Mouse (Mus musculus): ENCODE measurements at regions not wholly inside any gene's neighbourhood (a gene's known extent, or its start where the extent isn't known, plus 50 kb on each side); places are given as distances from the start of the nearest gene placed in this dataset.

DNA sequence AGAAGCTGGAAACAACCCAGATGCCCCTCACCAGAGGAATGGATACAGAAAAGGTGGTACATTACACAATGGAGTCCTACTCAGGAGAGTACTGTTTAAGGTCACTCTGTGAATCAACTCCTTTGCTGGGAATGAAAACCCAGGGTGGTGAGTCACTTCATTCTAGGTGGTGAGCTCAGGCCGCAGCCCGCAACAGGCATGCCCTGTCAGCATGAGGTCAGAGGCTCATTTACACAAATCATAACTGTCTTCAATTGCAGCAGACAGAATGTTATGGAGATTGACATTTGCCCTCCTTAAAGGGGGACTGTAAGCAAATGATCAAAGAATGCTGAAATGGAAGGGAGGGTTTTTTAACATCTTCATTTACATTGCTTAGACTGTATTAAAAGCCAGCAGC lies 405.1 kb downstream of the Gja1 start:
- TF ChIP-seq POLR2A (IDR thresholded peaks at IDR 0.05; ENCODE audit: control insufficient read depth in 1 of 2, insufficient read depth in 1 of 2, low read depth in 1 of 2, low read length in 2 of 2, poor library complexity in 1 of 2) (no peak), ZMIZ1 (IDR thresholded peaks at IDR 0.05; ENCODE audit: low read depth, low read length) (no peak), TCF12 (IDR thresholded peaks at IDR 0.05; ENCODE audit: low read depth, low read length) (no peak), JUND (IDR thresholded peaks at IDR 0.05; ENCODE audit: low read depth, low read length) (no peak), EP300 (IDR thresholded peaks at IDR 0.05; ENCODE audit: low read depth in 1 of 2, low read length in 2 of 2) (no peak), GATA1 (IDR thresholded peaks at IDR 0.05; ENCODE audit: low read depth, low read length) (no peak), CTCF (IDR thresholded peaks at IDR 0.05 in 2 of 3, conservative IDR thresholded peaks at IDR 0.05 in 1 of 3; ENCODE audit: control insufficient read depth in 1 of 3, insufficient read depth in 1 of 3, low read depth in 2 of 3, low read length in 3 of 3, poor library complexity in 1 of 3, severe bottlenecking in 1 of 3) (no peak), POLR2AphosphoS2 (IDR thresholded peaks at IDR 0.05; ENCODE audit: low read length) (no peak), RAD21 (IDR thresholded peaks at IDR 0.05; ENCODE audit: low read depth, low read length) (no peak), SMC3 (IDR thresholded peaks at IDR 0.05; ENCODE audit: low read depth, low read length) (no peak)
